Mouse (Mus musculus) ES-Bruce4 (cell line): Measurements from ENCODE around the gene Madcam1. TPM values are rescaled to one million over a fixed set of nuclear protein-coding genes. Genes with fewer than 3 reads are reported as not detected.

ENCODE experiments used
- H3K27ac ChIP-seq: 2 replicates; pipeline ENCODE4 v1.5.1; 2012; ENCODE audit warnings: low read length, inconsistent platforms; ENCODE audit not compliant: insufficient read depth
- H3K27me3 ChIP-seq: 2 replicates; pipeline ENCODE4 v1.6.1; 2012; ENCODE audit warnings: mild to moderate bottlenecking, low read length, inconsistent platforms; ENCODE audit not compliant: control insufficient read depth, poor library complexity, insufficient read depth, severe bottlenecking
- H3K36me3 ChIP-seq: 2 replicates; pipeline ENCODE4 v1.6.1; 2012; ENCODE audit warnings: inconsistent platforms, mild to moderate bottlenecking, low read length, moderate library complexity; ENCODE audit not compliant: control insufficient read depth, poor library complexity, insufficient read depth, severe bottlenecking
- H3K4me1 ChIP-seq: one replicate; pipeline ENCODE4 v1.8.1; 2011; ENCODE audit warnings: low read length; ENCODE audit not compliant: control insufficient read depth, insufficient read depth
- H3K4me3 ChIP-seq: 2 replicates; pipeline ENCODE4 v1.5.1; 2011; ENCODE audit warnings: low read depth, mild to moderate bottlenecking, low read length
- H3K9ac ChIP-seq: 2 replicates; pipeline ENCODE4 v1.6.1; 2012; ENCODE audit warnings: low read depth, mild to moderate bottlenecking, inconsistent platforms; ENCODE audit not compliant: poor library complexity, severe bottlenecking
- H3K9me3 ChIP-seq: replicated peaks from 2 replicates; pipeline ENCODE4 v1.6.1; 2012; ENCODE audit warnings: mild to moderate bottlenecking, low read length, inconsistent platforms; ENCODE audit not compliant: control insufficient read depth, poor library complexity, insufficient read depth, severe bottlenecking
- CTCF ChIP-seq: IDR thresholded peaks from one replicate; pipeline ENCODE4 v1.8.1; 2011; ENCODE audit warnings: low read depth, low read length
- EP300 ChIP-seq: IDR thresholded peaks from 2 replicates; pipeline ENCODE4 v1.6.1; 2011; ENCODE audit warnings: low read depth, low read length; ENCODE audit not compliant: insufficient read depth
- POLR2A ChIP-seq: IDR thresholded peaks from one replicate; pipeline ENCODE4 v1.8.1; 2011; ENCODE audit warnings: low read length; ENCODE audit not compliant: insufficient read depth
- polyA plus RNA-seq: library from polyadenylated mRNA; stranded (reverse); fragments of >200 nt; gene quantifications from 2 replicates; pipeline ENCODE4 v1.2.4, GENCODE M21; 2011; ENCODE audit warnings: low read depth; ENCODE audit not compliant: missing spikeins, insufficient read depth, insufficient read length

Gene Madcam1
- 1.9 and 2.6 TPM in 2 replicates for polyA plus RNA-seq

GRCm38 (mm10) chr10:79664131-79664665 lies at the start of gene Madcam1:
TSS of gene Madcam1 (plus strand) at chr10:79664559.
- no peak within 1 kb of the TSS for H3K27ac ChIP-seq
- no peak for TF ChIP-seq EP300
- peak; percentile 96 for TF ChIP-seq CTCF
- no peaks in the 10 kb centered on the region for H3K27me3 ChIP-seq
- no peaks in the 10 kb centered on the region for H3K9me3 ChIP-seq
- peak within 1 kb of the TSS; percentile 17 for H3K4me3 ChIP-seq
- peaks cover 4% of the 10 kb centered on the region for H3K4me1 ChIP-seq
- no peaks in the 10 kb centered on the region for H3K36me3 ChIP-seq
- no peak within 1 kb of the TSS for H3K9ac ChIP-seq

GRCm38 (mm10) chr10:79615860-79616259 lies 48.5 kb upstream of the Madcam1 start:
- H3K4me1 ChIP-seq, result no peaks in the 10 kb centered on the region
- H3K27me3 ChIP-seq, result no peaks in the 10 kb centered on the region
- no peak overlapping the region for H3K27ac ChIP-seq
- no peaks in the 10 kb centered on the region for H3K9me3 ChIP-seq
- no peaks in the 10 kb centered on the region for H3K36me3 ChIP-seq
- H3K4me3 ChIP-seq, result no peak overlapping the region
- TF ChIP-seq CTCF, result no peak
- TF ChIP-seq EP300, result no peak
- no peak for TF ChIP-seq POLR2A
- no peak overlapping the region for H3K9ac ChIP-seq

- no peaks in the 10 kb centered on the region for H3K27me3 ChIP-seq
- no peaks in the 10 kb centered on the region for H3K36me3 ChIP-seq
- no peak overlapping the region for H3K9ac ChIP-seq
- no peaks in the 10 kb centered on the region for H3K9me3 ChIP-seq
- no peaks in the 10 kb centered on the region for H3K4me1 ChIP-seq
- no peak overlapping the region for H3K27ac ChIP-seq
- no peak overlapping the region for H3K4me3 ChIP-seq
- TF ChIP-seq CTCF (no peak), EP300 (no peak)
Measured at GRCm38 (mm10) chr10:79616376-79616775, 48.0 kb upstream of the Madcam1 start.

- Histone ChIP-seq H3K27ac (no peak overlapping the region), H3K9ac (no peak overlapping the region), H3K27me3 (no peaks in the 10 kb centered on the region), H3K4me3 (no peak overlapping the region), H3K9me3 (no peaks in the 10 kb centered on the region), H3K4me1 (no peaks in the 10 kb centered on the region), H3K36me3 (no peaks in the 10 kb centered on the region)
- TF ChIP-seq POLR2A (no peak), CTCF (no peak), EP300 (no peak)
Measured at GRCm38 (mm10) chr10:79623950-79624349, 40.4 kb upstream of the Madcam1 start.

- no peak overlapping the region for H3K27ac ChIP-seq
- TF ChIP-seq CTCF (no peak), EP300 (no peak), POLR2A (no peak)
- no peak overlapping the region for H3K9ac ChIP-seq
- H3K36me3 ChIP-seq, result no peaks in the 10 kb centered on the region
- no peaks in the 10 kb centered on the region for H3K9me3 ChIP-seq
- H3K4me3 ChIP-seq, result no peak overlapping the region
- H3K27me3 ChIP-seq, result no peaks in the 10 kb centered on the region
- H3K4me1 ChIP-seq, result no peaks in the 10 kb centered on the region
Measured at GRCm38 (mm10) chr10:79625398-79625797, 39.0 kb upstream of the Madcam1 start.

- H3K4me1 ChIP-seq, result no peaks in the 10 kb centered on the region
- TF ChIP-seq EP300 (no peak), CTCF (no peak)
- no peaks in the 10 kb centered on the region for H3K27me3 ChIP-seq
- H3K4me3 ChIP-seq, result no peak overlapping the region
- no peaks in the 10 kb centered on the region for H3K9me3 ChIP-seq
- H3K27ac ChIP-seq, result no peak overlapping the region
- no peaks in the 10 kb centered on the region for H3K36me3 ChIP-seq
- H3K9ac ChIP-seq, result no peak overlapping the region
Measured at GRCm38 (mm10) chr10:79626156-79626555, 38.2 kb upstream of the Madcam1 start.
